Mouse (Mus musculus) heart, adult 2 months (tissue): ENCODE data around the gene Gm20547. TPM values are rescaled to one million over a fixed set of nuclear protein-coding genes. Genes with fewer than 3 reads are reported as not detected.
"Not testable (repeated sequence)": the region's sequence is repeated elsewhere in the genome, so short reads cannot be mapped to it uniquely, and the experiment has no call there.

ENCODE experiments used
- DNase-seq, 2 experiments: peaks; one replicate each; pipeline ENCODE4 v3.0.0; 2021
- H3K27ac ChIP-seq: fragments of 200-600 bp; 2 replicates; pipeline ENCODE4 v1.8.1; 2022
- H3K27me3 ChIP-seq: fragments of 200-500 bp; 2 replicates; pipeline ENCODE4 v1.6.1; 2012; ENCODE audit warnings: mild to moderate bottlenecking, low read length, inconsistent platforms, mixed read lengths; ENCODE audit not compliant: control insufficient read depth, insufficient read depth
- H3K36me3 ChIP-seq: fragments of 200-500 bp; 2 replicates; pipeline ENCODE4 v1.6.1; 2012; ENCODE audit warnings: low read length, inconsistent platforms; ENCODE audit not compliant: control insufficient read depth, insufficient read depth
- H3K4me1 ChIP-seq: fragments of 200-500 bp; 2 replicates; pipeline ENCODE4 v1.6.1; 2011; ENCODE audit warnings: low read length; ENCODE audit not compliant: control insufficient read depth, insufficient read depth
- H3K4me3 ChIP-seq: fragments of 200-600 bp; 2 replicates; pipeline ENCODE4 v1.8.1; 2022
- H3K79me2 ChIP-seq: fragments of 200-500 bp; replicated peaks from 2 replicates; pipeline ENCODE4 v1.6.1; 2012; ENCODE audit warnings: mild to moderate bottlenecking, inconsistent platforms, low read length, moderate library complexity, mixed read lengths; ENCODE audit not compliant: control insufficient read depth, insufficient read depth
- H3K9ac ChIP-seq: fragments of 200-500 bp; 2 replicates; pipeline ENCODE4 v1.6.1; 2012; ENCODE audit warnings: low read depth, mild to moderate bottlenecking, control low read depth, inconsistent platforms, low read length, mixed read lengths
- CTCF ChIP-seq: fragments of 200-600 bp; IDR thresholded peaks from 2 replicates; pipeline ENCODE4 v1.8.1; 2022; ENCODE audit warnings: antibody characterized with exemption, mild to moderate bottlenecking, moderate library complexity
- EP300 ChIP-seq: fragments of 200-500 bp; IDR thresholded peaks from 2 replicates; pipeline ENCODE4 v1.6.1; 2011; ENCODE audit warnings: low read depth, low read length, control low read depth; ENCODE audit not compliant: insufficient read depth
- POLR2A ChIP-seq: fragments of 200-500 bp; IDR thresholded peaks from 2 replicates; pipeline ENCODE4 v1.6.1; 2011; ENCODE audit warnings: mild to moderate bottlenecking, low read depth, low read length, control low read depth; ENCODE audit not compliant: insufficient read depth
- WGBS: fragments of 180-500 bp; shearing (Covaris S2); methylation state at CpG from one replicate; pipeline ENCODE4 v1.1.7; 2018; 5-methylcytosine and 5-hydroxymethylcytosine counted together
- intact Hi-C: fragments of 180-260 bp; cut with DNase I; formaldehyde crosslinking; loops from one replicate; pipeline ENCODE4 v1.15.1; 2025
- polyA plus RNA-seq: library from polyadenylated mRNA; depleted of rRNA; stranded (reverse); fragments of >200 nt; gene quantifications from 2 replicates; pipeline ENCODE4 v1.2.3, GENCODE M21; 2012
- total RNA-seq, 2 experiments: library from RNA; stranded (reverse); gene quantifications; 2 replicates each; pipeline ENCODE4 v1.2.3; 2021

The Gm20547 gene
- total and polyA plus RNA-seq, 3 experiments = not detected

GRCm38 (mm10) chr17:34910982-34911381 lies 29.1 kb upstream of the Gm20547 start:
- Histone ChIP-seq H3K9ac (no peak overlapping the region), H3K4me3 (no peak overlapping the region), H3K4me1 (no peaks in the 10 kb centered on the region), H3K36me3 (no peaks in the 10 kb centered on the region), H3K27me3 (no peaks in the 10 kb centered on the region), H3K79me2 (no peaks in the 10 kb centered on the region), H3K27ac (no peak overlapping the region)
- TF ChIP-seq POLR2A (no peak), EP300 (no peak), CTCF (no peak)
- WGBS = 83% methylated on average over 10 of the region's 10 CpGs
- intact Hi-C loops = no loop called here
- DNase-seq = no peak

DNA sequence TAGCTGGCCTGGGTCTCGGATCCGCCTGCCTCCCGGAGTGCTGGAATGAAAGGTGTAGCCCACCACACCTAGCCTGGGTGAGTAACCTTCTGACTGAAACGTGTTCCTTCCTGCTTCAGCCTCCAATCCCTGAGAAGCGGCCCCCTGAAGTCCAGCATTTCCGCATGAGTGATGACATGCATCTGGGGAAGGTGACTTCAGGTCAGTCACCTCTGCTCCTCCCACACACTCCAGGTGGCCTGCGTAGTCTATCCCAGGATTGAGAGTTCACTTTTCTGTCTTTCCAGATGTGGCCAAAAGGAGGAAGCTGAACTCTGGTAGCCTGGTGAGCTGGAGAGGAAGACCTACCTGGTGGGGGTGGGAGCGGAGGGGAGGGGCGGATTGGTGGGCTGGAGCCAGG lies 21.1 kb upstream of the Gm20547 start:
- Histone ChIP-seq H3K4me1 (no peaks in the 10 kb centered on the region), H3K79me2 (no peaks in the 10 kb centered on the region), H3K4me3 (no peak overlapping the region), H3K27ac (no peak overlapping the region), H3K36me3 (no peaks in the 10 kb centered on the region), H3K27me3 (no peaks in the 10 kb centered on the region), H3K9ac (no peak overlapping the region)
- DNase-seq = no peak
- intact Hi-C loops = no loop called here
- WGBS = 92% methylated on average over 9 of the region's 9 CpGs
- TF ChIP-seq CTCF (no peak), POLR2A (no peak), EP300 (no peak)

DNA sequence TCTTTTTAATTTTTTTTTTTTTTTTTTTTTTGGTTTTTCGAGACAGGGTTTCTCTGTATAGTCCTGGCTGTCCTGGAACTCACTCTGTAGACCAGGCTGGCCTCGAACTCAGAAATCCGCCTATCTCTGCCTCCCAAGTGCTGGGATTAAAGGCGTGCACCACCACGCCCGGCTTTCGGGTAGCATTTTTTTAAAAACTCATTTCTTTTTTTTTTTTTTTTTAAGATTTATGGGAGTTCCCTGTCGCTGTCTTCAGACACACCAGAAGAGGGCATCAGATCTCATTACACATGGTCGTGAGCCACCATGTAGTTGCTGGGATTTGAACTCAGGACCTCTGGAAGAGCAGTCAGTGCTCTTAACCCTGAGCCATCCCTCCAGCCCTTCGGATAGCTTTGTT lies 20.1 kb upstream of the Gm20547 start:
- H3K4me1 ChIP-seq, H3K36me3 ChIP-seq, DNase-seq, H3K9ac ChIP-seq, intact Hi-C loops, H3K27me3 ChIP-seq, H3K79me2 ChIP-seq, H3K4me3 ChIP-seq, H3K27ac ChIP-seq: not testable (repeated sequence)
- WGBS = 91% methylated on average over 9 of the region's 10 CpGs

DNA sequence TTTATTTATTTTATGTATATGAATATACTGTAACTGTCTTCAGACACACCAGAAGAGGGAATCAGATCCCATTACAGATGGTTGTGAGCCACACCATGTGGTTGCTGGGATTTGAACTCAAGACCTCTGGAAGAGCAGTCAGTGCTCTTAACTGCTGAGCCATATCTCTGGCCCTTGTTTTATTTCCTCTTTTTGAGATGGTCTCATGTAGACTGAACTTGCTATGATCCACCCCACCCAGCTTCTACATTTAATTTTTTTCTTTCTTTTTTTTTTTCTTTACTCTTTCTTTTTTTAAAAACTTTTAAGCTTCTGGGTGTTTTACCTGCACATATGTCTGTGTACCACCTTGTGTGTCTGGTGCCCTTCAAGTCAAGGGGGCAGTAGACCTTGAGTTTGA lies 19.0 kb upstream of the Gm20547 start:
- H3K27me3 ChIP-seq, H3K4me1 ChIP-seq, H3K36me3 ChIP-seq, H3K9ac ChIP-seq, intact Hi-C loops, H3K79me2 ChIP-seq, H3K27ac ChIP-seq, DNase-seq, H3K4me3 ChIP-seq: not testable (repeated sequence)

GRCm38 (mm10) chr17:34899890-34900243 lies 18.0 kb upstream of the Gm20547 start:
- Histone ChIP-seq H3K27me3 (no peaks in the 10 kb centered on the region), H3K4me1 (peaks cover 3% of the 10 kb centered on the region), H3K4me3 (peak overlapping the region; percentile 80), H3K27ac (peak overlapping the region; percentile 99), H3K9ac (peak overlapping the region; percentile 82), H3K36me3 (no peaks in the 10 kb centered on the region), H3K79me2 (no peaks in the 10 kb centered on the region)
- no peak for TF ChIP-seq POLR2A
- TF ChIP-seq CTCF = no peak
- TF ChIP-seq EP300 = no peak
- intact Hi-C loops = no loop called here
- peak in 1 of 2 experiments; percentile 48 for DNase-seq
- 4% methylated on average over 5 of the region's 5 CpGs for WGBS

- H3K9ac ChIP-seq = peak overlapping the region; percentile 82
- no peaks in the 10 kb centered on the region for H3K27me3 ChIP-seq
- peak; percentile 64 to 75 for DNase-seq
- no peaks in the 10 kb centered on the region for H3K36me3 ChIP-seq
- H3K27ac ChIP-seq = peak overlapping the region; percentile 99
- H3K4me1 ChIP-seq = peaks cover 3% of the 10 kb centered on the region
- intact Hi-C loops = no loop called here
- TF ChIP-seq POLR2A (peak; percentile 42; the same call in 1 of the 2 replicates), CTCF (no peak)
- peak overlapping the region; percentile 80 for H3K4me3 ChIP-seq
- H3K79me2 ChIP-seq = no peaks in the 10 kb centered on the region
- WGBS = 2% methylated on average over 40 of the region's 45 CpGs
Measured at GRCm38 (mm10) chr17:34899053-34899889, 17.4 kb upstream of the Gm20547 start.

DNA sequence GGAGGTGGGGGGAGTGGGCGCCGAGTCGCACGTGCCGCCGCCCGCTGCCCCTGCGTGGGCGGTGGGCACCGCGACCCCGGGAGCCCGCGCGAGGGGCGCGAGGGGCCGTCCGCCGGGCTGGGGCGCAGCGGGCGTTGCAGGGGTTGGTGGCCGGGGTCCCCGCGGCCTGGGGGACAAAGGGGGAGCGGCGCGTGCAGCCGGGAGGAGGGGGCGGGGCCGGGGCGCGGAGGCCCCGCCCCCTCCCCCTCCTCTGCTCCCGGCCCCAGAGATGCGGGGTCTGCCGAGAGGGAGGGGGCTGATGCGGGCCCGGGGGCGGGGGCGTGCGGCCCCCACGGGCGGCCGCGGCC lies 16.8 kb upstream of the Gm20547 start:
- Histone ChIP-seq H3K4me3 (peak overlapping the region; percentile 80), H3K27ac (peak overlapping the region; percentile 99), H3K9ac (peak overlapping the region; percentile 82), H3K4me1 (peaks cover 4% of the 10 kb centered on the region), H3K79me2 (no peaks in the 10 kb centered on the region), H3K36me3 (no peaks in the 10 kb centered on the region), H3K27me3 (no peaks in the 10 kb centered on the region)
- TF ChIP-seq EP300 (no peak), POLR2A (no peak), CTCF (no peak)
- no peak for DNase-seq
- WGBS = under 1% methylated on average over 27 of the region's 47 CpGs
- intact Hi-C loops = no loop called here
